Mouse (Mus musculus) frontal cortex, adult 2 months (tissue): ENCODE data around the gene Tbxa2r. TPM values are rescaled to one million over a fixed set of nuclear protein-coding genes. Genes with fewer than 3 reads are reported as not detected.

Experiments used
- DNase-seq, 2 experiments: peaks; one replicate each; pipeline ENCODE4 v3.0.0; 2022; ENCODE audit warnings: low spot score in 1 of 2; ENCODE audit errors: extremely low spot score in 1 of 2
- polyA plus RNA-seq: library from polyadenylated mRNA; depleted of rRNA; stranded (reverse); fragments of >200 nt; gene quantifications from 2 replicates; pipeline ENCODE4 v1.2.3, GENCODE M21; 2012

Gene Tbxa2r
- polyA plus RNA-seq, 1 experiment = 3.3 TPM

GRCm38 (mm10) chr10:81299585-81300351 lies 28.8 kb upstream of the Tbxa2r start:
- DNase-seq = no peak

- no peak for DNase-seq
Measured at GRCm38 (mm10) chr10:81300352-81300907, 28.1 kb upstream of the Tbxa2r start.

- no peak for DNase-seq
Measured at GRCm38 (mm10) chr10:81301321-81301720, 27.2 kb upstream of the Tbxa2r start.

GRCm38 (mm10) chr10:81302288-81302687 lies 26.2 kb upstream of the Tbxa2r start:
- DNase-seq = no peak

GRCm38 (mm10) chr10:81302781-81303218 lies 25.7 kb upstream of the Tbxa2r start:
- DNase-seq = peak; percentile 68 to 86

- no peak for DNase-seq
Measured at GRCm38 (mm10) chr10:81303258-81303657, 25.3 kb upstream of the Tbxa2r start.

GRCm38 (mm10) chr10:81303761-81304160 lies 24.8 kb upstream of the Tbxa2r start:
- no peak for DNase-seq

- peak in 1 of 2 experiments; percentile 66 for DNase-seq
Measured at GRCm38 (mm10) chr10:81304597-81305238, 23.8 kb upstream of the Tbxa2r start.

GRCm38 (mm10) chr10:81305663-81306062 lies 22.9 kb upstream of the Tbxa2r start:
- no peak for DNase-seq

GRCm38 (mm10) chr10:81306173-81306668 lies 22.3 kb upstream of the Tbxa2r start:
- DNase-seq = no peak

GRCm38 (mm10) chr10:81306837-81307682 lies 21.5 kb upstream of the Tbxa2r start:
- DNase-seq = peak; percentile 61 to 74

- no peak for DNase-seq
Measured at GRCm38 (mm10) chr10:81309571-81309970, 19.0 kb upstream of the Tbxa2r start.

GRCm38 (mm10) chr10:81313581-81313980 lies 14.9 kb upstream of the Tbxa2r start:
- no peak for DNase-seq

- DNase-seq = no peak
Measured at GRCm38 (mm10) chr10:81314201-81314600, 14.3 kb upstream of the Tbxa2r start.

- DNase-seq = no peak
Measured at GRCm38 (mm10) chr10:81315587-81315986, 12.9 kb upstream of the Tbxa2r start.

GRCm38 (mm10) chr10:81316338-81317060 lies 12.0 kb upstream of the Tbxa2r start:
- no peak for DNase-seq

- DNase-seq = no peak
Measured at GRCm38 (mm10) chr10:81317273-81317672, 11.3 kb upstream of the Tbxa2r start.

- DNase-seq = no peak
Measured at GRCm38 (mm10) chr10:81318589-81319329, 9.8 kb upstream of the Tbxa2r start.

GRCm38 (mm10) chr10:81319330-81319699 lies 9.2 kb upstream of the Tbxa2r start:
- no peak for DNase-seq
